Mouse (Mus musculus) C2C12 (cell line): ENCODE results near the gene Ntn1. TPM values are rescaled to one million over a fixed set of nuclear protein-coding genes. Genes with fewer than 3 reads are reported as not detected.

Experiments
- H3K27me3 ChIP-seq: one replicate; pipeline ENCODE4 v1.6.1; 2011; ENCODE audit not compliant: control insufficient read depth, insufficient read depth, insufficient read length
- H3K36me3 ChIP-seq: one replicate; pipeline ENCODE4 v1.6.1; 2011; ENCODE audit not compliant: control insufficient read depth, insufficient read depth
- H3K4me3 ChIP-seq: one replicate; pipeline ENCODE4 v1.5.1; 2011; ENCODE audit warnings: mild to moderate bottlenecking, control low read depth; ENCODE audit not compliant: poor library complexity, insufficient read depth, severe bottlenecking
- H3K79me2 ChIP-seq: one replicate; pipeline ENCODE4 v1.6.1; 2011; ENCODE audit not compliant: control insufficient read depth, insufficient read depth
- H3K79me3 ChIP-seq: one replicate; pipeline ENCODE4 v1.6.1; 2011; ENCODE audit warnings: low read depth, control low read depth
- H3ac ChIP-seq: one replicate; pipeline ENCODE3; 2011; ENCODE audit warnings: low read depth; ENCODE audit not compliant: control insufficient read depth, insufficient read length
- CEBPB ChIP-seq: IDR thresholded peaks from one replicate; pipeline ENCODE4 v1.6.1; 2011; ENCODE audit warnings: low read depth, mild to moderate bottlenecking, control low read depth, moderate library complexity
- CTCF ChIP-seq: IDR thresholded peaks from one replicate; pipeline ENCODE4 v1.5.1; 2011; ENCODE audit not compliant: control insufficient read depth, insufficient read depth, insufficient read length
- FOSL1 ChIP-seq: IDR thresholded peaks from one replicate; pipeline ENCODE4 v1.8.0; 2011; ENCODE audit warnings: mild to moderate bottlenecking, low read length; ENCODE audit not compliant: poor library complexity, insufficient read depth, severe bottlenecking
- MAX ChIP-seq: IDR thresholded peaks from one replicate; pipeline ENCODE4 v1.6.1; 2011; ENCODE audit warnings: mild to moderate bottlenecking, control low read depth
- MYOD1 ChIP-seq: IDR thresholded peaks from one replicate; pipeline ENCODE4 v1.6.1; 2011; ENCODE audit warnings: low read depth; ENCODE audit not compliant: control insufficient read depth, insufficient read length
- MYOG ChIP-seq: IDR thresholded peaks from one replicate; pipeline ENCODE4 v1.6.1; 2011; ENCODE audit not compliant: control insufficient read depth, insufficient read length; ENCODE audit errors: extremely low read depth
- USF1 ChIP-seq: IDR thresholded peaks from one replicate; pipeline ENCODE4 v1.6.1; 2011; ENCODE audit warnings: low read depth, mild to moderate bottlenecking, control low read depth, moderate library complexity
- polyA plus RNA-seq: library from polyadenylated mRNA; unstranded; fragments of >200 nt; fragmentation: generic; extraction: Trizol; gene quantifications from one replicate; pipeline ENCODE4 v1.2.1, GENCODE M21; 2012; ENCODE audit warnings: missing spikeins

Ntn1 gene
- polyA plus RNA-seq, 1 experiment: 19.4 TPM

DNA sequence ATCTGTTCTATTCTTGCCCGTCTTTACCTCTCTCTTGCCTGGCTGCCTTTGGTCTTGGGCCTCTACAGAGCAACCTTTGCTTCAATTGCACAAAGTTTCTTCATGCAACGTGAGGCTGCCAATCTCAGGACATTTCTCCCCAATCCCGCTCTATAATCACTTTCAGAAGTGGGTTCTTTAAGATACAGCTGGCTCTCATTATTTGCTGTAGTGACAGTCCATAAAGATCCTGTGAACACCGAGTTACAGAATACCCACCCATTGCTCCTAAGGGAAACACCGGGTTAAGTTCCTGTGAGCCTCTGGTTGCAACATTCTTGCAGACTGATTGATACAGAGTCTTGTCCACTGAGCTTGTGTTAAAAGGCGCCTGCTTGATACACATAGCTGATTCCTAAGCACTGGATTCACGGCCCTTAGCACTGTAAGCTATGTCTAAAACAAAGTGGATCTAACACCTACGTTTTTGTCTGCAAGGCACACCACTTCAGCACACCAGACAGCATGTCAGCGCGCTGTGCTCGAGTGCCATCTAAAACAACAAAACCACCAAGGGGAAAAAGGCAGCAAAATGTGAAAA is 85.0 kb downstream of the Ntn1 start:
- no peak for TF ChIP-seq MAX
- TF ChIP-seq USF1: no peak
- TF ChIP-seq CEBPB: no peak
- TF ChIP-seq CTCF: no peak
- TF ChIP-seq FOSL1: no peak
- no peak for TF ChIP-seq MYOD1
- no peak for TF ChIP-seq MYOG
- peaks cover 49% of the 10 kb centered on the region for H3K79me2 ChIP-seq
- no peak overlapping the region for H3K4me3 ChIP-seq
- H3K36me3 ChIP-seq: peaks cover 4% of the 10 kb centered on the region
- peaks cover 20% of the 10 kb centered on the region for H3K79me3 ChIP-seq
- no peaks in the 10 kb centered on the region for H3K27me3 ChIP-seq
- no peak overlapping the region for H3ac ChIP-seq

- H3K4me3 ChIP-seq: no peak overlapping the region
- TF ChIP-seq USF1: peak; percentile 90
- no peak for TF ChIP-seq CTCF
- no peak for TF ChIP-seq MYOG
- TF ChIP-seq FOSL1: peak; percentile 89
- TF ChIP-seq MAX: peak; percentile 95
- TF ChIP-seq CEBPB: no peak
- TF ChIP-seq MYOD1: peak; percentile 45
Measured at GRCm38 (mm10) chr11:68313861-68314260, 86.8 kb downstream of the Ntn1 start.

GRCm38 (mm10) chr11:68313065-68313464 is 87.6 kb downstream of the Ntn1 start:
- no peaks in the 10 kb centered on the region for H3K36me3 ChIP-seq
- H3K79me2 ChIP-seq: peaks cover 50% of the 10 kb centered on the region
- no peaks in the 10 kb centered on the region for H3K27me3 ChIP-seq
- peaks cover 20% of the 10 kb centered on the region for H3K79me3 ChIP-seq
- TF ChIP-seq MAX (no peak), FOSL1 (no peak), MYOD1 (no peak), CTCF (no peak), CEBPB (no peak), MYOG (no peak), USF1 (no peak)
- H3K4me3 ChIP-seq: no peak overlapping the region
- H3ac ChIP-seq: no peak overlapping the region

More at GRCm38 (mm10) chr11:68313861-68314260, 86.8 kb downstream of the Ntn1 start:
- Histone ChIP-seq H3K27me3 (no peaks in the 10 kb centered on the region), H3K36me3 (no peaks in the 10 kb centered on the region), H3K79me2 (peaks cover 50% of the 10 kb centered on the region), H3ac (peak overlapping the region; percentile 51), H3K79me3 (peaks cover 20% of the 10 kb centered on the region)

GRCm38 (mm10) chr11:68308911-68309580 is 91.6 kb downstream of the Ntn1 start:
- peaks cover 14% of the 10 kb centered on the region for H3K79me3 ChIP-seq
- no peak overlapping the region for H3K4me3 ChIP-seq
- no peaks in the 10 kb centered on the region for H3K27me3 ChIP-seq
- H3K36me3 ChIP-seq: no peaks in the 10 kb centered on the region
- H3ac ChIP-seq: no peak overlapping the region
- H3K79me2 ChIP-seq: peaks cover 39% of the 10 kb centered on the region
- TF ChIP-seq MYOD1: peak; percentile 54
- TF ChIP-seq FOSL1: no peak

GRCm38 (mm10) chr11:68305997-68306396 is 94.6 kb downstream of the Ntn1 start:
- no peak for TF ChIP-seq USF1
- no peak for TF ChIP-seq CTCF
- no peak for TF ChIP-seq MYOD1
- no peak for TF ChIP-seq MYOG
- no peak for TF ChIP-seq CEBPB
- no peak for TF ChIP-seq FOSL1
- TF ChIP-seq MAX: no peak
- Histone ChIP-seq H3ac (no peak overlapping the region), H3K4me3 (no peak overlapping the region), H3K79me2 (peaks cover 26% of the 10 kb centered on the region), H3K36me3 (peaks cover 3% of the 10 kb centered on the region), H3K79me3 (peaks cover 1% of the 10 kb centered on the region), H3K27me3 (no peaks in the 10 kb centered on the region)

DNA sequence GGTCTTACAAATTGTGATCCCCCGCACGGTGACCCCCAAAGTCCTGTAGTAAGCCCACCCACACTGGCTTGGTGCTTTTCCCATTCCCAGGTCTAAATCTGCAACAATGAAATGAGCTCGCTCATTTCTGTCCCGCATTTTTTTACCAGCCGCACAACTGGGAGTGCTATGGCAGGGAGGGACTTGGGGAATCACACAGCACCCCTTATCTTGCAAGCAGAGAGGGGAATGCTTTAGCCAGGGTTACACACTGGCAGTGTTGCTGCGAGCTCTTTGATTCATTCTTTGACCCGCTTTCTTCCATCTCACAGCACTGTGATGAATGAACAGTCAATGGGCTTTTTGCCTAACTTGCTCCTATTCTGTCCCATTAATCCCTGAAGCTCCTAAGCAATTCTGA is 98.3 kb downstream of the Ntn1 start:
- peaks cover 18% of the 10 kb centered on the region for H3K79me2 ChIP-seq
- no peaks in the 10 kb centered on the region for H3K27me3 ChIP-seq
- no peaks in the 10 kb centered on the region for H3K79me3 ChIP-seq
- H3ac ChIP-seq: no peak overlapping the region
- H3K4me3 ChIP-seq: no peak overlapping the region
- TF ChIP-seq MAX: no peak
- no peak for TF ChIP-seq CTCF
- no peak for TF ChIP-seq MYOG
- no peak for TF ChIP-seq FOSL1
- no peak for TF ChIP-seq MYOD1
- TF ChIP-seq CEBPB: no peak
- TF ChIP-seq USF1: no peak
- H3K36me3 ChIP-seq: peaks cover 3% of the 10 kb centered on the region
